ENCODE assay signal across 16 mouse cellular contexts in genomic region chr11:14818936-14819335, GRCm38 (mm10).
DNase-seq lines count a peak whose midpoint lies in the region; ATAC-seq and TF ChIP-seq lines count a peak whose summit lies in the region.
"Had no signal": no experiment of that assay in that cellular context is flagged by ENCODE, and none has a peak within 500 bp of the region (broad histone marks: within the 10 kb centered on the region; RNA-seq: fewer than 3 reads in every experiment).

No protein-coding gene starts in this region.

- 17% methylated on average over 2 of the region's 2 CpGs for WGBS in midbrain, postnatal 0 days
- 7% methylated on average over 2 of the region's 2 CpGs for WGBS in midbrain, embryonic 15.5 days
- WGBS in intestine, embryonic 16.5 days, result 19% methylated on average over 2 of the region's 2 CpGs

- H3K27me3 ChIP-seq in midbrain, postnatal 0 days (ENCODE audit: insufficient read depth, low read length), result no peaks in the 10 kb centered on the region
- no peaks in the 10 kb centered on the region for H3K27me3 ChIP-seq in midbrain, embryonic 15.5 days (replicated peaks)
- no peaks in the 10 kb centered on the region for H3K27me3 ChIP-seq in intestine, embryonic 16.5 days (replicated peaks; ENCODE audit: control insufficient read depth, insufficient read depth, low read length)
- H3K27me3 ChIP-seq: liver, embryonic 12.5 days had no signal

- H3K9me3 ChIP-seq in midbrain, postnatal 0 days (ENCODE audit: low read length), result no peaks in the 10 kb centered on the region
- no peaks in the 10 kb centered on the region for H3K9me3 ChIP-seq in midbrain, embryonic 15.5 days
- no peaks in the 10 kb centered on the region for H3K9me3 ChIP-seq in intestine, embryonic 16.5 days (ENCODE audit: control insufficient read depth, low read length)
- H3K9me3 ChIP-seq: liver, embryonic 12.5 days had no signal

- DNase-seq in embryo, embryonic 10.5 days (ENCODE audit: low spot score), result peak; percentile 1
- no peak for DNase-seq in embryo, embryonic 11 days
- DNase-seq in midbrain, postnatal 0 days (ENCODE audit: low spot score), result peak; percentile 30
- DNase-seq in left cerebral cortex, postnatal 36 days (ENCODE audit: low spot score in 2 of 2), result peak; percentile 13 to 19
- DNase-seq in retina, postnatal 1 day, result no peak
- DNase-seq: adrenal gland, adult 8-10 months; B cell, adult 2 months; heart, adult 18-20 months; kidney, adult 2 months; kidney, postnatal 4 days; thymus, postnatal 25 days had no signal

- no peak for TF ChIP-seq CTCF in midbrain, postnatal 0 days (IDR thresholded peaks at IDR 0.05)

- H3K36me3 ChIP-seq in midbrain, postnatal 0 days (ENCODE audit: insufficient read depth, low read length), result no peaks in the 10 kb centered on the region
- H3K36me3 ChIP-seq in midbrain, embryonic 15.5 days (replicated peaks), result no peaks in the 10 kb centered on the region
- no peaks in the 10 kb centered on the region for H3K36me3 ChIP-seq in intestine, embryonic 16.5 days (ENCODE audit: control insufficient read depth, insufficient read depth, low read length)
- H3K36me3 ChIP-seq: liver, embryonic 12.5 days had no signal

- H3K9ac ChIP-seq in midbrain, postnatal 0 days (replicated peaks; ENCODE audit: low read length, poor library complexity, severe bottlenecking), result no peak overlapping the region
- H3K9ac ChIP-seq in midbrain, embryonic 15.5 days, result no peak overlapping the region
- no peak overlapping the region for H3K9ac ChIP-seq in intestine, embryonic 16.5 days (ENCODE audit: low read depth, low read length)
- H3K9ac ChIP-seq: hindbrain, embryonic 14.5 days; liver, embryonic 12.5 days had no signal

- H3K4me1 ChIP-seq in midbrain, postnatal 0 days (ENCODE audit: insufficient read depth, low read length), result no peaks in the 10 kb centered on the region
- H3K4me1 ChIP-seq in midbrain, embryonic 15.5 days, result no peaks in the 10 kb centered on the region
- H3K4me1 ChIP-seq in intestine, embryonic 16.5 days (ENCODE audit: control insufficient read depth, insufficient read depth, low read length), result no peaks in the 10 kb centered on the region
- H3K4me1 ChIP-seq: liver, embryonic 12.5 days had no signal

- H3K4me2 ChIP-seq in midbrain, postnatal 0 days (ENCODE audit: low read depth, low read length, poor library complexity, severe bottlenecking), result no peak overlapping the region
- no peak overlapping the region for H3K4me2 ChIP-seq in midbrain, embryonic 15.5 days
- H3K4me2 ChIP-seq in intestine, embryonic 16.5 days (ENCODE audit: low read depth, low read length), result no peak overlapping the region
- H3K4me2 ChIP-seq: hindbrain, embryonic 14.5 days; liver, embryonic 12.5 days; midbrain, embryonic 11.5 days had no signal

- no peak overlapping the region for H3K4me3 ChIP-seq in midbrain, postnatal 0 days (ENCODE audit: low read depth, low read length)
- H3K4me3 ChIP-seq in midbrain, embryonic 15.5 days, result no peak overlapping the region
- H3K4me3 ChIP-seq in intestine, embryonic 16.5 days (ENCODE audit: low read length), result no peak overlapping the region
- H3K4me3 ChIP-seq: liver, embryonic 12.5 days had no signal

- intact Hi-C loops in left cerebral cortex, postnatal 36 days (cut with DNase I), result no loop called here

- no peak overlapping the region for H3K27ac ChIP-seq in midbrain, postnatal 0 days (ENCODE audit: low read depth, low read length)
- no peak overlapping the region for H3K27ac ChIP-seq in midbrain, embryonic 15.5 days
- H3K27ac ChIP-seq in intestine, embryonic 16.5 days (ENCODE audit: low read length), result no peak overlapping the region
- H3K27ac ChIP-seq: hindbrain, embryonic 14.5 days; liver, embryonic 12.5 days had no signal

- no peak for ATAC-seq in midbrain, postnatal 0 days (ENCODE audit: low FRiP score)
- ATAC-seq in midbrain, embryonic 15.5 days (replicated peaks), result no peak
- ATAC-seq in intestine, embryonic 16.5 days, result no peak
- ATAC-seq: liver, embryonic 12.5 days had no signal

Comparison
In these comparisons a context has a peak if more than half of its experiments do, and no peak if none do; other contexts are left out.
1. DNase-seq: peak in embryo, embryonic 10.5 days (single experiment), midbrain, postnatal 0 days (single experiment) and left cerebral cortex, postnatal 36 days (2 of 2); none in embryo, embryonic 11 days (single experiment) and retina, postnatal 1 day (single experiment).